Comparison of ENCODE assay signal across 7 mouse cellular contexts in genomic region chr2:132019372-132019811, GRCm38 (mm10). TPM values are rescaled to one million over a fixed set of nuclear protein-coding genes. Genes with fewer than 3 reads are reported as not detected.
DNase-seq lines count a peak whose midpoint lies in the region; ATAC-seq lines count a peak whose summit lies in the region.

No protein-coding gene starts in this region.

- no peak overlapping the region for H3K4me3 ChIP-seq in lung, embryonic 16.5 days (ENCODE audit: low read length)
- no peak overlapping the region for H3K4me3 ChIP-seq in brown adipose tissue, adult 24 weeks (ENCODE audit: insufficient read depth, low read depth, low read length)
- H3K4me3 ChIP-seq in liver, embryonic 16.5 days (ENCODE audit: low read depth, low read length): 0 out of 2 replicates have a peak overlapping the region, but pooled peaks have one; percentile 19

- no peak overlapping the region for H3K4me2 ChIP-seq in lung, embryonic 16.5 days (ENCODE audit: low read depth, low read length)
- H3K4me2 ChIP-seq in liver, embryonic 16.5 days (ENCODE audit: low read depth, low read length): peak overlapping the region; percentile 33; the same call in 1 of the 2 replicates

- ATAC-seq in lung, embryonic 16.5 days (ENCODE audit: low read depth): no peak
- 0 out of 2 replicates have a peak, but pooled peaks have one; percentile 22 for ATAC-seq in liver, embryonic 16.5 days (ENCODE audit: low read depth)

- no peak overlapping the region for H3K9ac ChIP-seq in lung, embryonic 16.5 days (ENCODE audit: low read length)
- H3K9ac ChIP-seq in liver, embryonic 16.5 days (ENCODE audit: low read depth, low read length): no peak overlapping the region

- no peak for DNase-seq in lung, postnatal 14 days
- peak; percentile 65 for DNase-seq in thymus, postnatal 0 days (ENCODE audit: low spot score)
- DNase-seq in adrenal gland, postnatal 14 days: no peak
- DNase-seq in left cerebral cortex, adult 11 months (ENCODE audit: low spot score): no peak

- peak overlapping the region; percentile 83 for H3K27ac ChIP-seq in lung, embryonic 16.5 days (ENCODE audit: low read length)
- peak overlapping the region; percentile 82 for H3K27ac ChIP-seq in brown adipose tissue, adult 24 weeks (replicated peaks; ENCODE audit: low read depth, low read length)
- H3K27ac ChIP-seq in liver, embryonic 16.5 days (ENCODE audit: low read length): peak overlapping the region; percentile 53; the same call in 1 of the 2 replicates

- H3K27me3 ChIP-seq in lung, embryonic 16.5 days (ENCODE audit: control insufficient read depth, insufficient read depth, low read depth, low read length): no peaks in the 10 kb centered on the region
- no peaks in the 10 kb centered on the region for H3K27me3 ChIP-seq in liver, embryonic 16.5 days (ENCODE audit: control insufficient read depth, insufficient read depth, low read depth, low read length)

- no peaks in the 10 kb centered on the region for H3K36me3 ChIP-seq in lung, embryonic 16.5 days (ENCODE audit: control insufficient read depth, insufficient read depth, low read length)
- H3K36me3 ChIP-seq in liver, embryonic 16.5 days (ENCODE audit: control insufficient read depth, insufficient read depth): no peaks in the 10 kb centered on the region

- 50% methylated on average over 3 of the region's 3 CpGs for WGBS in lung, embryonic 16.5 days
- 14% methylated on average over 3 of the region's 3 CpGs for WGBS in liver, embryonic 16.5 days (ENCODE audit: insufficient replicate concordance)

- peaks cover 11% of the 10 kb centered on the region for H3K4me1 ChIP-seq in lung, embryonic 16.5 days (replicated peaks; ENCODE audit: control insufficient read depth, insufficient read depth, low read length)
- H3K4me1 ChIP-seq in brown adipose tissue, adult 24 weeks (ENCODE audit: control insufficient read depth, insufficient read depth, insufficient read length, low read length): peaks cover 26% of the 10 kb centered on the region
- peaks cover 3% of the 10 kb centered on the region; the same call in 1 of the 2 replicates for H3K4me1 ChIP-seq in liver, embryonic 16.5 days (ENCODE audit: control insufficient read depth, low read depth, low read length)

- no peaks in the 10 kb centered on the region for H3K9me3 ChIP-seq in lung, embryonic 16.5 days (ENCODE audit: control insufficient read depth, low read length)
- no peaks in the 10 kb centered on the region for H3K9me3 ChIP-seq in liver, embryonic 16.5 days (replicated peaks; ENCODE audit: control insufficient read depth, low read length)

RNA-seq across cellular contexts. Expression of gene Rassf2, which starts 10.7 kb away (rescaled TPM):
- polyA plus RNA-seq in lung, embryonic 16.5 days (2015; fragmentation: Nextera tagmentation; extraction: Ambion mirVana): 14.5 and 14.6 TPM in 2 replicates
- polyA plus RNA-seq in brown adipose tissue, adult 24 weeks (2012; ENCODE audit: insufficient read depth, insufficient read length, missing spikeins): 7.8 and 18.5 TPM in 2 replicates
- polyA plus RNA-seq in liver, embryonic 16.5 days (2015; fragmentation: Nextera tagmentation; extraction: Ambion mirVana): 2.5 and 3.7 TPM in 2 replicates
- 25.1 and 27.6 TPM in 2 replicates for polyA plus RNA-seq in thymus, postnatal 0 days (2015; fragmentation: Nextera tagmentation; extraction: Ambion mirVana)
- total RNA-seq in adrenal gland, postnatal 14 days (2021): 9.4 and 22.2 TPM in 2 replicates
